Mouse (Mus musculus) T-helper 1 cell (primary cell): ENCODE measurements around the gene Ttll8.

Experiments used
- in situ Hi-C: fragments of 300-600 bp; cut with MboI, MseI; formaldehyde crosslinking; loops from one replicate; pipeline ENCODE4 v1.15.1; 2025; ENCODE audit warnings: high pct_unique_total_duplicates

Gene Ttll8

GRCm38 (mm10) chr15:88921992-88922310 is 32.3 kb downstream of the Ttll8 start:
- in situ Hi-C loops: loop anchor here (5.0 kb wide), 1 partner anchor 95 kb away; no protein-coding TSS in a partner anchor

DNA sequence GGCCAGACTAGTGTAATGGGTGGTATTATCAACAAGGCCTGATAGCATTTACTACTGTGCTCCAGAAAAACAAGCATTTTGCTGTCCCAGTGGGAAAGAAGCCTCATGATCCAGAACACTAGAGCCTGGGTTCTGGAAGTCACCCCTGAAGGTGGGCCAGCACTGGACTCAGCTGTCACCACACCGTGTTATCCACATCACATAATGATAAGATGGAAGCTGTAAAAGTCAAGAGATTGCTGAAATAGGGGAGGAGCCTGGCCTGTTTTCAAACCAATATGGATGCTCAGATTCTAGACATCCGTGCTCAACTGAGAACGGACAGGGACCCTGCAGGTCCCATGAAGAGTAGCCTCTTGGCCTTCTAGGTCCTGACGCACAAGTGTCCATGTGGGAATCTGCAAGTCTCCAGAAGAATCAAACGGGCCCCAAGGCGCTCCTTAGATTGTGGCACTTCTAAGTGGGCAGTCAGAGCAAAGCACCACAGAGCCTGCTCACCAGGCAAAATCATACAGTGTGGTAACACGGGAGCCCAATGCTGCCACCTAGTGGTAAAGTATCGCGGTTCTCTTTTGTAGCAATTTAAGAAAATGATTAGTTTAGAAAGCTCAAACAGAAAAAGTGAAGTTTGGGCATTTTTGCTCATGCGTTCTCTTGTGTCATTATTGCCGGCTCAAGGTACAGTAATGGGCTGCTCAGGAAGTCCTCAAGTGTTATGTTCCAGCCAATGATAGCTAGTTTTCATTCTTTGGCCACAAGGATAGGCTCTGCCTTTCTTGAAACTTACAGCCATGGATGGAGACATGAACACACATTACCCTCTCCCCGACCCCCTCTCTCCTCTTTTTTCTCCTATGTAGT is 32.9 kb downstream of the Ttll8 start:
- in situ Hi-C loops: loop anchor here (5.0 kb wide), 1 partner anchor 94 kb away; no protein-coding TSS in a partner anchor

DNA sequence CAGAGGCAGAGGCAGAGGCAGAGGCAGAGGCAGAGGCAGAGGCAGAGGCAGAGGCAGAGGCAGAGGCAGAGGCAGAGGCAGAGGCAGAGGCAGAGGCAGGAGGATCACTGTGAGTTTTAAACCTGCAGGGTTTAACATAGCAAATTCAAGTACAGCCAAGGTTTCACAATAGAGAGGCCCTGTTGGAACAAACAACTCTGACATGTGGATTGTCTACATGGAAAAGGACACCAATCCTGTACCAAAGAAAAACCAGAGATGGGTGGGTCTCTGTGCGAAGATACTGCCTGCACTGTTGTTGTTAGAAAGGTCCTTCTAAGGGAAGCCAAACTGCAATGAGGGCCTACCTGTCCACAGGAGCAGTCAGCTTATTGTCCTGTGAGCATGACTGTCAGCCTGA is 34.2 kb downstream of the Ttll8 start:
- in situ Hi-C loops: loop anchor here (5.0 kb wide), 1 partner anchor 93 kb away; no protein-coding TSS in a partner anchor

- in situ Hi-C loops: no loop called here
These were observed 34.9 kb downstream of the Ttll8 start for GRCm38 (mm10) chr15:88919328-88919727.

GRCm38 (mm10) chr15:88917126-88917525 is 37.1 kb downstream of the Ttll8 start:
- in situ Hi-C loops: no loop called here

- in situ Hi-C loops: no loop called here
These were observed 37.9 kb downstream of the Ttll8 start for GRCm38 (mm10) chr15:88916366-88916765.

DNA sequence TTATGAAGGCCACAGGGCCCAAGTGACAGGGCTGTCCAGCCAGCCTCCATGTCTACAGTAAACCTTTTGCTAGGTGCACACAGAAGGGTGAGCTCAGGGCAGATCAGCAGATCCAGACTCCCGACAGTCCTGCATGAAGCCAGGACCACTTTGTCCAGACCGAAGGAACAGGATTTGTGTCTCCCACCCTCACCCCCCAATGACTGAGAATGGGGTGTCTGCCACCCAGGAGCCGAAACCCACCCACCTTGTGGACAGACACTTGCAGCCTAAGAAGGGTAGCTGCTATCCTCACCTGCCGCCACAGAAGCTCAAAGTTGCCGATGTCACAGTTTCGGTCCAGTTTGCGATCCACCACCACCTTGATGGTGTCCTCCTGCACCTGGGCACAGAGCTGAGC is 39.2 kb downstream of the Ttll8 start:
- in situ Hi-C loops: no loop called here

- in situ Hi-C loops: no loop called here
These were observed 47.9 kb downstream of the Ttll8 start for GRCm38 (mm10) chr15:88906347-88906746.

DNA sequence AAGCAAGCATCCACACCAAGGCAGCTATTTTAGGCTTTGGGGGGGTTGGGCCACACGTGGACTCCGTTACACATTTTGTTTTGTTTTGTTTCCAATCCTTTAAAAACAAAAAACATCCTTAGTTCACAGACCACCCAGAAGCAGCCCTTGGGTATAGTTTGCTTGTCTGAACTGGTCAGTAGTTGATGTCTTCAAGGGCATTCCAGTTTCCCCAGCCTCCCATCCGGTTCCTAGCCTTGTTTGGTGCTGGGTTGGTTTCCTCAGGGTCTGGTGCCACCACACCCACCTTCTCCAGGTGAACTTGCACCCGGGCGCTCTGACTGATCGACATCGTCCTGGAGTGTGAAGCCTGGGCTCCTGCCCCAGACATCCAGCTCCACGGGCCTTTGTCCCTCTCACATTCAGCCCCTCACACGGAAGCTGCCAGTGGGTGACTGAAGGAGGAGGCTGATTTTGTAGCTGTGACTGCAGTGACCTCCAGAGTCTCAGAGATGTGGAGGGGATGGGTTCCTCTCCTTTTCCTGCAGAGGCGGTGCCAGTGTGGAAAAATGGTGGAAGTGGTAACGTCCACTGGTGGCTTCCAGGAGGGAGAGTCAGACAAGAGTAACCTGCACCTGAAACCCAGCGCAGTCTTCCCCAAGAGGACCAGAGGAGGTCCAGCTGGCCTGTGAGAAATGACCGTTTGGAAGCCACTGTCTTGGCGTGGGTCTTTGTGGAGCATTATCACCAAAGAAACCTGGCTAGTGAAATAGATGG is 50.0 kb downstream of the Ttll8 start:
- in situ Hi-C loops: no loop called here

DNA sequence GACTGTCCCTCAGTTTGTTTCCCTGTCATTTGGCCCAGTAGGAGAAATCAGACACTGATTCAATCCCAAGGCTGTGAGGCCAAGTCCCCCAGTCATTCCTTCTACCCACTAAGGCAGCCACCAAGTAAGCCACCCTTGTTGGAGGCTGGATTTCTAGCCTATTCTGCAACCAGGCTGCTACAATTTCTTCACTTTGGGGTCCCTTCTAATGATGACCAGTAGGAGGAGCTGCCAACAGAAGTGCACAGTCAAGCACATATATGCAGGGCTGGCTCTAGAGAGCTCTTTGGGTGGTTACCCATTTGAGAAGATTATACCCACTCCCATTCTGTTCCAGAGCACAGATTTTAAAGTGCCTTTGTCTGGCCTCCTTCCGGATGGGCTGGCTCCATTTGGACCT is 51.1 kb downstream of the Ttll8 start:
- in situ Hi-C loops: no loop called here

- in situ Hi-C loops: no loop called here
These were observed 51.9 kb downstream of the Ttll8 start for GRCm38 (mm10) chr15:88902200-88902875.

DNA sequence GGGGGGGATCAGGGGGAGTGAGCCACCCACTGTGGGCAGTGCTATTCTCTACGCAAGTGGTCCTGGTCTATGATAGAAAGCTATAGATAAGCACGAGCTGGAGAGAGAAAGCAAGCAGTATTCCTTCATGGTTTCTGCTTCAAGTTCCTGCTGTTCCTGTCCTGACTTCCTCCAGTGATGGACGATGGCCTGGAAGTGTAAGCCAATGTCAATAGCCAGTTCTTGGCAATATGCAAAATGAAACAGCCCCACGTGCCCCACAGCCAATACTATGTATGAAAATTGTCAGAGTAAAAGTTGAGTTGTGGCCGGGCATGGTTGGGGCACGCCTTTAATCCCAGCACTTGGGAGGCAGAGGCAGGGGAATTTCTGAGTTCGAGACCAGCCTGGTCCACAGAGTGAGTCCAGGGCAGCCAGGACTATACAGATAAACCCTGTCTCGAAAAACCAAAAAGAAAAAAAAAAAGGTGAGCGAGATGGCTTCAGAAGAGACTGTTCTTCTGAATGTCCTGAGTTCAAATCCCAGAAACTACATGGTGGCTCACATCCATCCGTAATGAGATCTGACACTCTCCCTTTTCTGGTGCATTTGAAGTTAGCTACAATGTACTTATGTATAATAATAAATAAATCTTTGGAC is 57.8 kb downstream of the Ttll8 start:
- in situ Hi-C loops: no loop called here

DNA sequence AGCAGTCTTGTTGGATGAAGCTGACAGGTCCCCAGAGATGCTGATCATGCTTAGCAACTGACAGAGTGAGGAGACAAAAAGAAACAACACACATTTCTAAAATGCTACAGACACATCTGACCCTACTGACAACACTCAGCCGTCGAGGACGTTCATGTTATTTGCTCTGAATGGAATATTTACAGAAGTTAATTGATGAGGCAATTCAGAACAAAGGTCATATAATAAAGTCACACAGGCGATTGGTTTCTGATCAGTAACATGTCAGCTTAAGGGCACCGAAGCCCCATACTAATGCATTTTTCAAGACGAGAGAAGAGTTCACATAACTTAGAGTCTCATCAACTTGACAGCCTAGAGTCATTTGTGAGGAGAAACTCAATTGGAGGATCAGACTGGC is 58.3 kb downstream of the Ttll8 start:
- in situ Hi-C loops: no loop called here

GRCm38 (mm10) chr15:88895119-88895518 is 59.1 kb downstream of the Ttll8 start:
- in situ Hi-C loops: no loop called here

DNA sequence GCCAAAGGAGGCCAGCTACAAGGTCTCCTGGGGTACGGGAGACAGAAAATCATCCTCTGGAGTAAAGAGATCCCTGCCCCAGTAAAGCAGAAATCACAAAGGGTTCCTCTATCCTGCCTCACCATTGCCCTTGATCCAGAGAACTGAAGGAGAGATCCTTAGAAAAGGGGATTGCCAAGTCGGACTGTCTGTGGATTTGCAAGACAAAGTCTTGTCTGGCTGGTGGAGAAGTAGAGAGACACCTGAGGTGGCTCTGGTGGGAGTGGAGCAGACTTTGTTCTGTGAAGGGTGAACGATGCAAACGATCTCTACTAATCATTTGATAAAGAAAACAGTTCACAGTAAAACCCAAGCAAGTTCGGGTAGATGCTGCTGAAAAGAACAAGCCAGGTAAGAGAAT is 61.3 kb downstream of the Ttll8 start:
- in situ Hi-C loops: no loop called here

- in situ Hi-C loops: no loop called here
These were observed 62.0 kb downstream of the Ttll8 start for GRCm38 (mm10) chr15:88892252-88892651.

DNA sequence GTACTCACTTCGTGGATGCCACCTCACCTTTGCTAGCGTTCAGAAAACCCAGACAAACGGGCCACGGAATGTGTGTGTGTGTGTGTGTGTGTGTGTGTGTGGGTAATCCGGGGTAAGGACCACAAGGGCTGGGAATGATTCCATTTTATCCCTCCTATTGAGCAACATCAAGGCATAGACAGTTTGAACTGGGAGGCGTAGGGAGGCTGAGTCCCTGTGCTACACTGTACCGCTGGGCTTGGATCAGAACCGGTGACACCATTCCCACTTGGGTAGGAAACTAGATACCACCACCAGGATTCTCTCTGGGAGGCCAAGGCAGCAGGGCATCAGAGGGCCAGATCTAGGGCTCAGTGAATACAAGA is 62.6 kb downstream of the Ttll8 start:
- in situ Hi-C loops: no loop called here

- in situ Hi-C loops: no loop called here
These were observed 63.2 kb downstream of the Ttll8 start for GRCm38 (mm10) chr15:88890751-88891675.

GRCm38 (mm10) chr15:88889994-88890393 is 64.2 kb downstream of the Ttll8 start:
- in situ Hi-C loops: no loop called here

DNA sequence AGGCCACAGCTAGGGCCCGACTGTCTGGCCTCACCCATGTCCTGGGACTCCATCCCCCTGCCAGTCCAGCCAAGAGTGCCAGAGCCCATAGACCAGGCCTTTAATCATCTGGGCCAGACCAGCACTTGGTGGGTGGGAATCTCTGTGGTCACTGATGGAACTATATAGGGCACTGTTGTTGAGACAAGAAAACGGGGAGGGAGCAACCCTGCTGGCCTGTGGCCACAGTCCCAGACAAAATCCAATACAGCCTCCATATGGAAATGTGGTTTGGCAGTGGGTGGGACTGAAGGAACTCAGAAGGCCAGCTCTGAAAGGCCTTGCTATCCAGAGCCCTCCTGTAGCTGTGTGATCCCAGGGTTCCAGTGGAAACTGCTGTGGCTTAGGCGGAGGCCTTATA is 65.2 kb downstream of the Ttll8 start:
- in situ Hi-C loops: no loop called here

- in situ Hi-C loops: no loop called here
These were observed 68.8 kb downstream of the Ttll8 start for GRCm38 (mm10) chr15:88885376-88885775.
